Mouse (Mus musculus): Measurements from ENCODE around the gene Hepacam2. TPM values are rescaled to one million over a fixed set of nuclear protein-coding genes. Genes with fewer than 3 reads are reported as not detected.

Hepacam2 gene
- polyA plus RNA-seq, 1 experiment: not detected

- H3ac ChIP-seq (ENCODE audit: control insufficient read depth, insufficient read length): no peak overlapping the region
- H3K4me2 ChIP-seq (ENCODE audit: low read depth): no peak overlapping the region
- H3K27me3 ChIP-seq (ENCODE audit: control insufficient read depth, insufficient read depth, insufficient read length): no peaks in the 10 kb centered on the region
- H3K79me2 ChIP-seq (ENCODE audit: control insufficient read depth, insufficient read depth): peaks cover 4% of the 10 kb centered on the region
- no peaks in the 10 kb centered on the region for H3K36me3 ChIP-seq (ENCODE audit: control insufficient read depth, insufficient read depth)
- no peak overlapping the region for H3K4me3 ChIP-seq
- TF ChIP-seq MAX (IDR thresholded peaks at IDR 0.05; ENCODE audit: low read depth): no peak
- no peak for TF ChIP-seq REST (IDR thresholded peaks at IDR 0.05; ENCODE audit: insufficient read depth, insufficient read length)
- no peak for TF ChIP-seq USF1 (IDR thresholded peaks at IDR 0.05; ENCODE audit: low read depth)
- TF ChIP-seq SRF (IDR thresholded peaks at IDR 0.05; ENCODE audit: control insufficient read depth, insufficient read length, low read depth): no peak
- no peak for TF ChIP-seq MYOG (IDR thresholded peaks at IDR 0.05; ENCODE audit: control insufficient read depth in 1 of 3, insufficient read depth in 1 of 3, insufficient read length in 2 of 3, low read depth in 2 of 3)
- no peak for TF ChIP-seq MYOD1 (IDR thresholded peaks at IDR 0.05; ENCODE audit: control insufficient read depth in 1 of 3, insufficient read length in 2 of 3, low read depth in 2 of 3)
- TF ChIP-seq TCF3 (IDR thresholded peaks at IDR 0.05; ENCODE audit: insufficient read length, low read depth): no peak
- TF ChIP-seq POLR2AphosphoS2 (IDR thresholded peaks at IDR 0.05; ENCODE audit: insufficient read length, low read depth): no peak
- no peak for TF ChIP-seq TCF12 (IDR thresholded peaks at IDR 0.05; ENCODE audit: insufficient read depth, poor library complexity, severe bottlenecking)
- no peak for TF ChIP-seq POLR2A (IDR thresholded peaks at IDR 0.05; ENCODE audit: insufficient read length, low read depth)
- no peak for TF ChIP-seq CEBPB (IDR thresholded peaks at IDR 0.05; ENCODE audit: insufficient read depth, poor library complexity, severe bottlenecking)
- TF ChIP-seq E2F4 (IDR thresholded peaks at IDR 0.05; ENCODE audit: insufficient read depth): no peak
Observed at GRCm38 (mm10) chr6:3507078-3507477, 9.0 kb upstream of the Hepacam2 start.

- no peak overlapping the region for H3ac ChIP-seq (ENCODE audit: control insufficient read depth, insufficient read length)
- no peak overlapping the region for H3K4me3 ChIP-seq
- H3K4me2 ChIP-seq (ENCODE audit: low read depth): peak overlapping the region; percentile 24
- no peak for TF ChIP-seq E2F4 (IDR thresholded peaks at IDR 0.05; ENCODE audit: insufficient read depth)
- no peak for TF ChIP-seq TCF12 (IDR thresholded peaks at IDR 0.05; ENCODE audit: insufficient read depth, poor library complexity, severe bottlenecking)
- TF ChIP-seq TCF3 (IDR thresholded peaks at IDR 0.05; ENCODE audit: insufficient read length, low read depth): no peak
- TF ChIP-seq SRF (IDR thresholded peaks at IDR 0.05; ENCODE audit: control insufficient read depth, insufficient read length, low read depth): no peak
- TF ChIP-seq MYOG (IDR thresholded peaks at IDR 0.05; ENCODE audit: control insufficient read depth in 1 of 3, insufficient read depth in 1 of 3, insufficient read length in 2 of 3, low read depth in 2 of 3): peak; percentile 46 to 88 (median 69)
- no peak for TF ChIP-seq POLR2AphosphoS2 (IDR thresholded peaks at IDR 0.05; ENCODE audit: insufficient read length, low read depth)
- TF ChIP-seq MAX (IDR thresholded peaks at IDR 0.05; ENCODE audit: low read depth): no peak
- no peak for TF ChIP-seq REST (IDR thresholded peaks at IDR 0.05; ENCODE audit: insufficient read depth, insufficient read length)
- no peak for TF ChIP-seq POLR2A (IDR thresholded peaks at IDR 0.05; ENCODE audit: insufficient read length, low read depth)
- TF ChIP-seq USF1 (IDR thresholded peaks at IDR 0.05; ENCODE audit: low read depth): no peak
- TF ChIP-seq CEBPB (IDR thresholded peaks at IDR 0.05; ENCODE audit: insufficient read depth, poor library complexity, severe bottlenecking): no peak
- TF ChIP-seq MYOD1 (IDR thresholded peaks at IDR 0.05; ENCODE audit: control insufficient read depth in 1 of 3, insufficient read length in 2 of 3, low read depth in 2 of 3): peak; percentile 15 to 82 (median 81)
- H3K36me3 ChIP-seq (ENCODE audit: control insufficient read depth, insufficient read depth): no peaks in the 10 kb centered on the region
- H3K79me2 ChIP-seq (ENCODE audit: control insufficient read depth, insufficient read depth): peaks cover 16% of the 10 kb centered on the region
- H3K27me3 ChIP-seq (ENCODE audit: control insufficient read depth, insufficient read depth, insufficient read length): no peaks in the 10 kb centered on the region
Observed at GRCm38 (mm10) chr6:3505289-3505688, 7.2 kb upstream of the Hepacam2 start.

GRCm38 (mm10) chr6:3500286-3500685 lies 2.2 kb upstream of the Hepacam2 start:
- Histone ChIP-seq H3K36me3 (ENCODE audit: control insufficient read depth, insufficient read depth) (no peaks in the 10 kb centered on the region), H3K27me3 (ENCODE audit: control insufficient read depth, insufficient read depth, insufficient read length) (no peaks in the 10 kb centered on the region), H3ac (ENCODE audit: control insufficient read depth, insufficient read length) (no peak overlapping the region), H3K4me2 (ENCODE audit: low read depth) (no peak overlapping the region), H3K79me2 (ENCODE audit: control insufficient read depth, insufficient read depth) (peaks cover 34% of the 10 kb centered on the region), H3K4me3 (no peak overlapping the region)
- no peak for TF ChIP-seq TCF12 (IDR thresholded peaks at IDR 0.05; ENCODE audit: insufficient read depth, poor library complexity, severe bottlenecking)
- TF ChIP-seq CEBPB (IDR thresholded peaks at IDR 0.05; ENCODE audit: insufficient read depth, poor library complexity, severe bottlenecking): no peak
- no peak for TF ChIP-seq USF1 (IDR thresholded peaks at IDR 0.05; ENCODE audit: low read depth)
- TF ChIP-seq REST (IDR thresholded peaks at IDR 0.05; ENCODE audit: insufficient read depth, insufficient read length): no peak
- TF ChIP-seq MYOD1 (IDR thresholded peaks at IDR 0.05; ENCODE audit: control insufficient read depth in 1 of 3, insufficient read length in 2 of 3, low read depth in 2 of 3): no peak
- no peak for TF ChIP-seq POLR2AphosphoS2 (IDR thresholded peaks at IDR 0.05; ENCODE audit: insufficient read length, low read depth)
- no peak for TF ChIP-seq MAX (IDR thresholded peaks at IDR 0.05; ENCODE audit: low read depth)
- no peak for TF ChIP-seq MYOG (IDR thresholded peaks at IDR 0.05; ENCODE audit: control insufficient read depth in 1 of 3, insufficient read depth in 1 of 3, insufficient read length in 2 of 3, low read depth in 2 of 3)
- TF ChIP-seq POLR2A (IDR thresholded peaks at IDR 0.05; ENCODE audit: insufficient read length, low read depth): no peak
- TF ChIP-seq SRF (IDR thresholded peaks at IDR 0.05; ENCODE audit: control insufficient read depth, insufficient read length, low read depth): no peak
- TF ChIP-seq E2F4 (IDR thresholded peaks at IDR 0.05; ENCODE audit: insufficient read depth): no peak
- no peak for TF ChIP-seq TCF3 (IDR thresholded peaks at IDR 0.05; ENCODE audit: insufficient read length, low read depth)

- Histone ChIP-seq H3K36me3 (ENCODE audit: control insufficient read depth, insufficient read depth) (no peaks in the 10 kb centered on the region), H3ac (ENCODE audit: control insufficient read depth, insufficient read length) (no peak overlapping the region), H3K79me2 (ENCODE audit: control insufficient read depth, insufficient read depth) (peaks cover 29% of the 10 kb centered on the region), H3K27me3 (ENCODE audit: control insufficient read depth, insufficient read depth, insufficient read length) (no peaks in the 10 kb centered on the region), H3K4me2 (ENCODE audit: low read depth) (no peak overlapping the region), H3K4me3 (no peak overlapping the region)
- no peak for TF ChIP-seq POLR2AphosphoS2 (IDR thresholded peaks at IDR 0.05; ENCODE audit: insufficient read length, low read depth)
- TF ChIP-seq REST (IDR thresholded peaks at IDR 0.05; ENCODE audit: insufficient read depth, insufficient read length): no peak
- no peak for TF ChIP-seq USF1 (IDR thresholded peaks at IDR 0.05; ENCODE audit: low read depth)
- TF ChIP-seq E2F4 (IDR thresholded peaks at IDR 0.05; ENCODE audit: insufficient read depth): no peak
- TF ChIP-seq SRF (IDR thresholded peaks at IDR 0.05; ENCODE audit: control insufficient read depth, insufficient read length, low read depth): no peak
- no peak for TF ChIP-seq MAX (IDR thresholded peaks at IDR 0.05; ENCODE audit: low read depth)
- TF ChIP-seq MYOD1 (IDR thresholded peaks at IDR 0.05; ENCODE audit: control insufficient read depth in 1 of 3, insufficient read length in 2 of 3, low read depth in 2 of 3): no peak
- no peak for TF ChIP-seq TCF12 (IDR thresholded peaks at IDR 0.05; ENCODE audit: insufficient read depth, poor library complexity, severe bottlenecking)
- no peak for TF ChIP-seq POLR2A (IDR thresholded peaks at IDR 0.05; ENCODE audit: insufficient read length, low read depth)
- no peak for TF ChIP-seq TCF3 (IDR thresholded peaks at IDR 0.05; ENCODE audit: insufficient read length, low read depth)
- TF ChIP-seq CEBPB (IDR thresholded peaks at IDR 0.05; ENCODE audit: insufficient read depth, poor library complexity, severe bottlenecking): no peak
- TF ChIP-seq MYOG (IDR thresholded peaks at IDR 0.05; ENCODE audit: control insufficient read depth in 1 of 3, insufficient read depth in 1 of 3, insufficient read length in 2 of 3, low read depth in 2 of 3): no peak
Observed at GRCm38 (mm10) chr6:3496210-3496609, 1.9 kb downstream of the Hepacam2 start.

Measured in myocyte (in vitro differentiated cells).